Mouse (Mus musculus): ENCODE results near the gene Hoxd3. TPM values are rescaled to one million over a fixed set of nuclear protein-coding genes. Genes with fewer than 3 reads are reported as not detected.

Gene Hoxd3
- polyA plus RNA-seq (2014; fragmentation: Illumina TruSeq; extraction: RNeasy Lipid Tissue Mini Kit (QIAGEN cat#74804)) = 1.6 TPM

DNA sequence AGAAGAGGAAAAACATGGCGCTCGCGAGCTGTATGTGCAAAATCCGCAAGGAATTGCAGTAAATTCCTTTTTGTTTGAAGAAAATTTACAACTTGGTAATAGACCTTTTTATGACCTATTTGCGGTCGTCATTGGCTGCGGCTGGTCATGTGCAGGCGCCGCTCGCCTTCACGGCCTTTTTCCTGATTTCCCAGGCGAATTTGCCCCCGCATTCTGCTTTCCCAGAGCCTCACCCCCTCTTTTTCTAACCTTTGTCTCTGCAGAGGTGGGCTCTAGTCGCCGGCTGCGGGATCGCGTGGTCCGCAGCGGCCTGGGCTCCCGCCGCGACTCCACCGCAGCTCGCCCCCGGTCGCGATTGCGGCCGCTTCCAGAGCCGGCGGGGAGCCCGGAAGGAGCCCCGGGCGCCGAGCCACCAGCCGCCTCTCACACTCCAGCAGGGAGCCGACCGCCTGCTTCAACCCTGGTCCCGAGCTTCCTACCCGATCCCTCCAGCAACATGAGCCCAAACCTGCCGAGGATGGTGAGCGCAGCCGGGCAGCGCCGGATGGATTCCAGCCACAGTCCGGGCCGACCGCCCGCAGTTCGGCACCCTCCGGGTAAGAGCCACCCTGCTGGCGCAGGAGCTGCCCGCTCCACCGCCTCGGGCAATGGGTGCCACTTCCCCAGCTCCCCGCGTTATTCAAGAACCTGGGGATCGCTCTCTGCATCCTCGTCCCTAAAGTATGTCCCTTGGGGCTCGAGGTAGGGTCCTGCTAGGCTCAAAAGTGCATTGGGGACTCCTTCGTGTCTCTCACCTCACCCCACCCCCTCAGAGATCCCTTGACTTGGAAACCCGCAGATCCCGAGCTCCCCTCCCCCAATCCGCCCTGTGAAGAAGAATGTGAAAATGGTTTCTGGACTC lies at the start of gene Hoxd3, which contains the start of gene Hoxd4:
Gene Hoxd3, plus strand, starts transcription at position 207 of the 901 bp plus-strand sequence.
Gene Hoxd4, plus strand, starts transcription at position 209 of the 901 bp plus-strand sequence.

DNA sequence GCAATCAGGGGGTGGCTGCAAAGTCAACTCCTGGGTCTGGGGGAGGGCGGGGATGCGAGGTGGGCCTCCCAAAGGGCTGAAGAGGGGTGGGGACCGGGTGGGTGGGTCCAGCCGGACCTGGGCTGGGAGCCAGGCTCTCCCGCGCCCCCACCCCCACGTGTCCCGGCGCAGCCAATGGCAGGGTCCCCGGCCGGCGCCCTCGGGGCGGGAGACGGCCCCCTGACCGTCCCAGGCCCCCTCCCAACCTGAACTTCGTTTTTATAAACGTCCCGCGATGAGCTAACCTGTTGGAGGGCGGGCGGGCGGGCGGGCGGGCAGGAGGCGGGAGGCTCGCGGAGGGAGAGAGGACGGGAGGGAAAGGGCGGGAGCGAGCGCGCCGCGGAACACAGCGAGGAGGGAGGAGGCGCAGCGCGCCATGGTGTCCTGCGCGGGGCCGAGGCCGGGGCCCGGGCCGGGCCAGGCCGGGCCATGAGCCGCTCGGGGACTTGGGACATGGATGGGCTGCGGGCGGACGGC lies 43.8 kb upstream of the Hoxd3 start, which contains the start of gene Hoxd13:
Gene Hoxd13, plus strand, starts transcription at position 469 of the 516 bp plus-strand sequence.

DNA sequence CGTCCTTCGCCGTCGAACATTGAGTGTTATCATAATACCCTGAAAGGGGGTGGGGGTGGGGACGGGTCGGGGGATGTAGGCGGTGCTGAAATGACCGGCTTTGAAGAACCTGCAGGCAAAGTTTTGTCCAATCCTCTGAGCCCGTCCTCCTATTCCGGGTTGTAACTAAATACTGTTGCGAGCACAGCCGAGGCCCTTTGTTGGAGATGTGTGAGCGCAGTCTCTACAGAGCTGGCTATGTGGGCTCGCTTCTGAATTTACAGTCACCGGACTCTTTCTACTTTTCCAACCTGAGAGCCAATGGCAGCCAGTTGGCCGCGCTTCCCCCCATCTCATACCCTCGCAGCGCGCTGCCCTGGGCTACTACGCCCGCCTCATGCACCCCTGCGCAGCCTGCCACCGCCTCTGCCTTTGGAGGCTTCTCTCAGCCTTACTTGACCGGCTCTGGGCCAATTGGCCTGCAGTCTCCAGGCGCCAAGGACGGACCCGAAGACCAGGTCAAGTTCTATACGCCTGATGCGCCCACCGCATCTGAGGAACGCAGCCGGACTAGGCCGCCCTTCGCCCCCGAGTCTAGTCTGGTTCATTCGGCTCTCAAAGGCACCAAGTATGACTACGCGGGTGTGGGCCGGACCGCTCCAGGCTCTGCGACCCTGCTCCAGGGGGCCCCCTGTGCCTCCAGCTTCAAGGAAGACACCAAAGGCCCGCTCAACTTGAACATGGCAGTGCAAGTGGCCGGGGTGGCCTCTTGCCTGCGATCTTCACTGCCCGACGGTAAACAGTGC lies 36.7 kb upstream of the Hoxd3 start, which contains the start of gene Hoxd12:
Gene Hoxd12, plus strand, starts transcription at position 133 of the 785 bp plus-strand sequence.

DNA sequence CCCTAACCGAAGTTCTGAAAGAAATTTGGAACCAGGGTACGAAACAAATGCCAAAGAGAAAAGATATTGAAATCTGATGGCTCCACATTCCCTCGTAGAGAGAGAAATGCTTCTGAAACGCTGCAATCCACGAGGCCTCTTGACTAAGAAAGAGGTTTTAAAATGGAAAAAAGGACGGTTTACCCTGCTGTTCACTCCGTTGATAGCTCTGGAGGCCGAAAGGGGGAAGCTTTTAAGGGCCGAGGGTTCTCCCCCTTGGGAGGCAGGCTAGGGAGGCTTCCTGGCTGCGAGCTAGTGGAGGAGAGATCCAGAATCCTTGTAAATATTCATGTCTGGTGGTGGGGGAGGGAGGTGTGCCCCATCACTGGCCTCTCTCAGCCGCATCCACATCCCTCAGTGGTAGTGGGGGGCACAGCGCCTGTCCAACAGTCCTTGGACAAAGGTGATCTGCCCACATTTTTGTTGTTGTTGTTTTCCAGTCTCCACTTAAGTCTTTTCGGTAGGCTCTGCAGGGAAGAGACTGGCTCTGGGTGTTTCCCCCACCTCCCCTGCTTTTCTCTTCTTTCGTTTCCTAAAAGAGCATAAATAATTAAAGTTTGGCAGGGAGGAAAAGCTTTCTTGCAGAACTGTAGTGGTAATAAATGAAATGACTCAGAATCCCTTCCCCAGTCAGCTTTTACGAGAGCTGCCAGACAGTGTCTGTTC lies 32.7 kb upstream of the Hoxd3 start, which contains the start of gene Hoxd11:
Gene Hoxd11, plus strand, starts transcription at position 667 of the 705 bp plus-strand sequence.

DNA sequence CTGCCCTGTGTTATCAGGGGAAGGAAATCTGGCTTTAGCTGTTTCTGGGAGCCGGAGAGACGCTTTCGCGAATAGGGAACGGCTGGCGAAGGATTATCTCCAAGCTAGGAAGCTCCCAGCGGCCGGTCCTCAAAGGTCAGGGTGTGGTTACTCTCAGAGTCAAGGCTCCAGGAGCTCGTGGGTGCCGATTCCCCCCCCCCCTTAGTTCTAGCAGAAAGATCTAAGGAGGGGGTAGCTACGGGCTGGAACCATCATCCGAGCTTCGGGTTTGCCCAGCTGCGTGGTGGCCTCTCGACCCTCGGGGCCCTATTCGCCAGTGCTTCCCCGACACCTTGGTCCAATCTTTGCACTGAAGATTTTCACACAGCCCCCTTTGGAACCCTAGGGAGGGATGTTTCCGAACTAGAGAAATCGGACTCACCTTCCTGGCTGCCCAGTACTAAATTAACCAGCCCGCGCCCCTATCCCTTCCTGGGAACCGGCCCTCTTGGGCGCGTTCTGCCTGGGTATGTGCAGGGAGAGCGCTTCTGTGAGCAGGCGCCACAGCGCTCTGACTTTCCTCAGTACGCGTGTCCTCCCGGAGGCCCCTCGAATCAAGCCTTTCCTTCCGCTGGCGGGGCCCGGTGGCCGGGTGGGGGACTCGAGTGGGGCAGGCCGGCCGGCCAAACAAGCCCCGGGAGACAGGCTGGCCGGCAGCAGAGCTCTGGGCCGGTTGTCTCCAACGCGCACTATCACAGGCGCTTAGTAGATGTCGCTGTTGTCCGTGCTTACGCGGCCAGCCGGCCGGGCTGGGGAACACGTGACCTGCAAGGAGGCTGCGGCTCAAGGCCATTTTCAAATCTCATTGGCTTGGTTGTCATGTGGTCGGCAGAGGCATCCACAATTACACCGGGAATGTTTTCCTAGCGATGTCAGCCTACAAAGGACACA lies 20.4 kb upstream of the Hoxd3 start, which contains the start of gene Hoxd10:
Gene Hoxd10, plus strand, starts transcription at position 903 of the 930 bp plus-strand sequence.

DNA sequence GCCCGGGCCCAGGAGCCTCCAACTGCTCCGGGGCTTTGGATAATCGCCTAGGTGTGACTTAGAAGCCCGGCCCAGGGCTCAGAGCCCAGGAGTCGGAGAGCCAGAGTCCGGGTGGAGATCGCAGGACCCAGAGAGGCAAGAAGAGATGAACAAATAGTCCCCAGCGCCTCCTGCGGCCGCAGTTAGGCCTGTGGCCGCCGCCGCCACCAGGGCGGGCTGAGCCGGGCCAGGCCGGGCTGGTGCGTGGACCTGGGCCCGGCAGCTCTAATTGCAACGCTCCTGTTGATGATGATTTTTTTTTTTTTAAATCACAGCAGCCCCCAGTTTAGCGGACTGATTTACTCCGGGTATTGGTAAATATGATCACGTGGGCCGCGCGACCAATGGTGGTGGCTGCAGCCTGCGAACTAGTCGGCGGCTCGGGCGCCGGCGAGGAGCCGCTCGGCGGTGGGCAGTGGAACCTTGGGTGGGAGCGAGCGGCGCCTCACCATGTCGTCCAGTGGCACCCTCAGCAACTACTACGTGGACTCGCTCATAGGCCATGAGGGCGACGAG lies 14.1 kb upstream of the Hoxd3 start, which contains the start of gene Hoxd9:
Gene Hoxd9, plus strand, starts transcription at position 161 of the 555 bp plus-strand sequence.

DNA sequence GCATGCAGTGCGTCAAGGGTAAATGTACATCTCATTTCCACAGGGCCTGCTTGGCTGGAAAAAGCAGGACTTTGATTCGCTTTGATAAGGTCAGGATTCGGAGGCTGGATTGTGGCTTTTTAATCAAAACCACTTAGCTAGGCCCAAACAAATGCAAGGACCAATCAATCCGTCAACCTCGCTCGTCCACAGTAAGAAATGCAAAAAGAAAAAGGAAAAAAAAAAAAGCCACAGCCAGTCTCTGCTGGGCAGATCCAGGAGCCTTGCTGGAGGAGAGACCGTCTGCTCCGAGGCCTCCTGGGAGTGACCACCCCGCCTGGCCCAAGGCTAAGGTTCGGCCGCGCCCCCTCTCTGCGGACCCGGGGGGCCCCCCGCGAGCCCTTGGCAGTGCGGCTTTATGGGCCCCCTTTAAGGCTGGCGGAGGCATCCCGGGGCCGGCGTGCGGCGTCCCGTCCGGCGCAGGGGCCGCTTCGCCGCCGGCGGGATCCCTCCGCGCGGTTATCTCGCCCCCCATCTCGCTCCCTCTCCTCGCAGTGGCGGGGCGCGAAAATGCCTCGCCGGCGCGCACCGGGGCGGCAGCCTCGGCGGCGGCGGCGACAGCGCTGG lies 7.2 kb upstream of the Hoxd3 start, which contains the start of gene Hoxd8:
Gene Hoxd8, plus strand, starts transcription at position 223 of the 606 bp plus-strand sequence.

DNA sequence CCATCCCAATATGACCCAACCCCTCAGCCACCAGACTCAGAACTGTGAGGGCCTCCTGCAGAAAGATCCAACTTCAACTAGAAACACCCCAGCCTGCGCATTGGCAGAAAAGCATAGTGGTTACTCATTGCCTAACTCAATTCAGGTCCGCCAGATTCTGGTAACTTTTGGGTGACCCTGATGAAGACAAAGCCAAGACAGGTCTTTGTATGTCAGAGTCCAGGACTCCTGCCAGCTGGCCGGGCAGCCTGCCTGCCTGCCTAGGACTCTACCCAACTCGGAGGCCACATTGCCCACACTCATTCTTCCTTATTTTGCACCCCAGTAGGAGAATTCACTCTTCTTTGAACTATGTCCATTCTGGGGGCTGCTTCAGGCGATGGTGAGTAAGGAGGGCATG lies 14.8 kb downstream of the Hoxd3 start, which contains the start of gene Gm28230:
Gene Gm28230, plus strand, starts transcription at position 178 of the 400 bp plus-strand sequence.

DNA sequence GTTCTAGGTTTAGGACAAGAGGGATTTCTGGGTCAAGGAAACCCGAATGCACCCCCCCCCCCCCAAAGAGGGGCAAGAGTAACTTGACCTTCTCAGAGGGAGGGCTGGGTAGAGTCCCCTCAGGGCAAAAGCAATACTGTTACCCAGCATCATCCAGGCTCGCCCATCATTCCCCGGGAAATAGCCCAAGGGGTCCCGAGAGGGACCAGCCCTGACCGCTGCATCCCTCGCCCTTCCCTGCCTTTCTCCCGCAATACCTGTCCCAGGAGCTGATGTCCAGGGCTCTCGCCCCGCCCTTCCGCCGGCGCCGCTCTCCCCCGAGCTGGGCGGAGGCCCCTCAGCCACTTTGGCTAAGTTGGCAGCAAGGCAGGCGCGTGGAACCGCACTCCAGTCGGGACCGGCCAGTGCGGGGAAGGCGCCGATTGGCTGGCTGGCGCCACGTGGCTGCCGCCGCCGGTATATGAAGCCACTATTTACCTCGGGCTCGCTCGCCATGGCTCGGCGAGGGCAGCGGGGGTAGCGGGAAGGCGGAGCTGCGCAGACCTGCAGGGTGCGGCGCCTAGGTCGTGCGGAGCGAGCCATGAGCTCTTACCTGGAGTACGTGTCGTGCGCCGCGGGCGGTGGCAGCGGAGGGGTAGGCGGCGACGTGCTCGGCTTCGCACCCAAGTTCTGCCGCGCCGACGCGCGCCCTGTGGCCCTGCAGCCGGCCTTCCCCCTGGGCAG lies 51.0 kb downstream of the Hoxd3 start, which contains the start of gene Hoxd1:
Gene Hoxd1, plus strand, starts transcription at position 459 of the 723 bp plus-strand sequence.

Other genes starting within 250 kb of the Hoxd3 start
- 48.7 TPM for gene Lnpk, start 132.5 kb upstream of the Hoxd3 start, polyA plus RNA-seq (2014; fragmentation: Illumina TruSeq; extraction: RNeasy Lipid Tissue Mini Kit (QIAGEN cat#74804))
- not detected for gene Evx2, start 52.4 kb upstream of the Hoxd3 start, polyA plus RNA-seq (2014; fragmentation: Illumina TruSeq; extraction: RNeasy Lipid Tissue Mini Kit (QIAGEN cat#74804))
- not detected for gene Hoxd13, start 43.6 kb upstream of the Hoxd3 start, polyA plus RNA-seq (2014; fragmentation: Illumina TruSeq; extraction: RNeasy Lipid Tissue Mini Kit (QIAGEN cat#74804))
- gene Hoxd12, start 36.9 kb upstream of the Hoxd3 start, polyA plus RNA-seq (2014; fragmentation: Illumina TruSeq; extraction: RNeasy Lipid Tissue Mini Kit (QIAGEN cat#74804)) = not detected
- gene Hoxd11, start 32.4 kb upstream of the Hoxd3 start, polyA plus RNA-seq (2014; fragmentation: Illumina TruSeq; extraction: RNeasy Lipid Tissue Mini Kit (QIAGEN cat#74804)) = 4.8 TPM
- gene Hoxd10, start 20.0 kb upstream of the Hoxd3 start, polyA plus RNA-seq (2014; fragmentation: Illumina TruSeq; extraction: RNeasy Lipid Tissue Mini Kit (QIAGEN cat#74804)) = 25.6 TPM
- gene Hoxd9, start 14.2 kb upstream of the Hoxd3 start, polyA plus RNA-seq (2014; fragmentation: Illumina TruSeq; extraction: RNeasy Lipid Tissue Mini Kit (QIAGEN cat#74804)) = 26.6 TPM
- gene Hoxd8, start 7.3 kb upstream of the Hoxd3 start, polyA plus RNA-seq (2014; fragmentation: Illumina TruSeq; extraction: RNeasy Lipid Tissue Mini Kit (QIAGEN cat#74804)) = 70.2 TPM
- 4.2 TPM for gene Hoxd4, start within 50 bp of the Hoxd3 start, polyA plus RNA-seq (2014; fragmentation: Illumina TruSeq; extraction: RNeasy Lipid Tissue Mini Kit (QIAGEN cat#74804))
- gene Gm28230, start 14.8 kb downstream of the Hoxd3 start, polyA plus RNA-seq (2014; fragmentation: Illumina TruSeq; extraction: RNeasy Lipid Tissue Mini Kit (QIAGEN cat#74804)) = 0.48 TPM
- gene Hoxd1, start 51.1 kb downstream of the Hoxd3 start, polyA plus RNA-seq (2014; fragmentation: Illumina TruSeq; extraction: RNeasy Lipid Tissue Mini Kit (QIAGEN cat#74804)) = not detected
- 156 TPM for gene Mtx2, start 113.9 kb downstream of the Hoxd3 start, polyA plus RNA-seq (2014; fragmentation: Illumina TruSeq; extraction: RNeasy Lipid Tissue Mini Kit (QIAGEN cat#74804))